Mouse (Mus musculus) activated CD4-positive, CD25-positive, alpha-beta regulatory T cell, adult 9 weeks (primary cell): ENCODE results near the gene Sds. TPM values are rescaled to one million over a fixed set of nuclear protein-coding genes. Genes with fewer than 3 reads are reported as not detected.

ENCODE experiments used
- polyA plus RNA-seq: library from polyadenylated mRNA; unstranded; fragments of 100-300 nt; shearing (Covaris generic); gene quantifications from one replicate; pipeline ENCODE4 v1.2.1, GENCODE M21; 2017

Sds gene
- polyA plus RNA-seq = not detected

GRCm38 (mm10) chr5:120476296-120476695, at the start of gene Sds:
Sds (plus strand) TSS chr5:120476526.

GRCm38 (mm10) chr5:120431649-120432485, 44.5 kb upstream of the Sds start, which contains the start of gene Lhx5:
Lhx5 (plus strand) TSS chr5:120431699.

GRCm38 (mm10) chr5:120472770-120473169, 3.6 kb upstream of the Sds start, which contains the start of gene Sdsl:
Sdsl (minus strand) TSS chr5:120472810.

GRCm38 (mm10) chr5:120503144-120503795, 26.9 kb downstream of the Sds start, which contains the start of gene Plbd2:
Plbd2 (minus strand) TSS chr5:120503625.

GRCm38 (mm10) chr5:120510982-120511642, 34.8 kb downstream of the Sds start, which contains the start of gene Slc8b1:
Slc8b1 (plus strand) TSS chr5:120511168.

Other genes starting within 250 kb of the Sds start
- not detected for gene Lhx5, start 44.8 kb upstream of the Sds start, polyA plus RNA-seq
- gene Sdsl, start 3.7 kb upstream of the Sds start, polyA plus RNA-seq = not detected
- 3.6 TPM for gene Plbd2, start 27.1 kb downstream of the Sds start, polyA plus RNA-seq
- gene Slc8b1, start 34.6 kb downstream of the Sds start, polyA plus RNA-seq = 18.1 TPM
- 24.7 TPM for gene Tpcn1, start 112.1 kb downstream of the Sds start, polyA plus RNA-seq
- gene Iqcd, start 112.5 kb downstream of the Sds start, polyA plus RNA-seq = 0.86 TPM
- 5.1 TPM for gene Rita1, start 136.1 kb downstream of the Sds start, polyA plus RNA-seq
- gene Ddx54, start 136.2 kb downstream of the Sds start, polyA plus RNA-seq = 86.5 TPM
- gene Cfap73, start 157.7 kb downstream of the Sds start, polyA plus RNA-seq = not detected
- 9.1 TPM for gene Rasal1, start 172.3 kb downstream of the Sds start, polyA plus RNA-seq
- 23.4 TPM for gene Dtx1, start 235.4 kb downstream of the Sds start, polyA plus RNA-seq